Mouse (Mus musculus): ENCODE measurements around the gene H1foo. TPM values are rescaled to one million over a fixed set of nuclear protein-coding genes. Genes with fewer than 3 reads are reported as not detected.

The H1foo gene
- polyA plus RNA-seq, 1 experiment from 2014 or later: not detected

DNA sequence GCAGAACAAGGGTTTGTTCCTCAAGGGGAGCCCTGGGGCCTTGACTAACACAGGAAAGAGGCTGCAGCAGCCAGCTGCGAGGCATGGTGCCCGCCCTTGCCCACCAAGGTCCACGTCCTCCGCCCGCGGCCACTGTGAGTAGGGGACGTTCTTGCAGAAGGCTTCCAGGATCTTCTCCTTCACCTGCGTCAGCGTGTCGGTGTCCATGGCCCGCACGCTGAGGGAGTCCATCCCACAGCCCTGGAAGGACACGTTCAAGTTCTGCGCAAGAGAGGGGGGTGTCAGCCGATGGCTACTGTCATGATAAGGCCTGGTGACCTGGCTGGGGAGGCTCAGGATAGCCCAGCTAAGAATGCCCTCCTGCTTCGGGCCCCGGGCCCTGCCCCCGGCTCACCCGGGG lies 15.6 kb downstream of the H1foo start:
- H3K4me1 ChIP-seq (replicated peaks; ENCODE audit: control insufficient read depth, insufficient read depth, low read length): 0 out of 2 replicates have a peak, but pooled peaks cover 4% of the 10 kb centered on the region
- H3K4me3 ChIP-seq (ENCODE audit: low read depth, low read length): no peak overlapping the region
- H3K4me2 ChIP-seq (ENCODE audit: low read depth, low read length, severe bottlenecking): no peak overlapping the region
- H3K9ac ChIP-seq (ENCODE audit: low read length): no peak overlapping the region
- no peaks in the 10 kb centered on the region for H3K9me3 ChIP-seq (ENCODE audit: control insufficient read depth, low read length)
- no peak overlapping the region for H3K27ac ChIP-seq (ENCODE audit: low read depth, low read length)
- ATAC-seq (replicated peaks; ENCODE audit: low FRiP score) (no peak), DNase-seq (ENCODE audit: low spot score) (no peak)
- no peaks in the 10 kb centered on the region for H3K36me3 ChIP-seq (ENCODE audit: control insufficient read depth, insufficient read depth, low read length)
- 91% methylated on average over 19 of the region's 19 CpGs for WGBS
- H3K27me3 ChIP-seq (ENCODE audit: control insufficient read depth, insufficient read depth, low read length): no peaks in the 10 kb centered on the region

DNA sequence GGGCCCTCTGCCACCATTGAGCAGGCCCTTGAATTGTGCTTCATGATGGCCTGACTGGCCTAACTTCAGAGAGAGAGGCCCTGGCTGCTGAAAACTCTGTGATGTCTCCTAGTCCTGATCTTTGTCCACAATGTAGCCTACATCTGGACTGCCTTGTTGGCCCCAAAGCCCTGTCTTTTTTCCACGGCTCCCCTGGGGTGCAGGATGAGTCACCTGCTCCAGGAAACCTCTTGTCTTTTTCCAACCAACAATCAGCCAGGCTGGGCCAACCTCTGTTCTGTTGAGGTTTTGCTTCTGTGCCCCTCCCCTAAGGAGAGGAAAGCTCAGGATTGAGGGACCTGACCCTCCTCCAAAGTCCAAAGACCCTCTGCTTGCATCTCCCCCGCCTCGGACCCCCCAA lies 17.0 kb downstream of the H1foo start:
- Histone ChIP-seq H3K9ac (ENCODE audit: low read length) (no peak overlapping the region), H3K4me1 (replicated peaks; ENCODE audit: control insufficient read depth, insufficient read depth, low read length) (0 out of 2 replicates have a peak, but pooled peaks cover 4% of the 10 kb centered on the region), H3K27me3 (ENCODE audit: control insufficient read depth, insufficient read depth, low read length) (no peaks in the 10 kb centered on the region), H3K27ac (ENCODE audit: low read depth, low read length) (no peak overlapping the region), H3K4me2 (ENCODE audit: low read depth, low read length, severe bottlenecking) (no peak overlapping the region), H3K9me3 (ENCODE audit: control insufficient read depth, low read length) (no peaks in the 10 kb centered on the region), H3K36me3 (ENCODE audit: control insufficient read depth, insufficient read depth, low read length) (no peaks in the 10 kb centered on the region), H3K4me3 (ENCODE audit: low read depth, low read length) (no peak overlapping the region)
- 87% methylated on average over 3 of the region's 3 CpGs for whole genome bisulfite sequencing
- DNase-seq (ENCODE audit: low spot score) (no peak), ATAC-seq (replicated peaks; ENCODE audit: low FRiP score) (no peak)

DNA sequence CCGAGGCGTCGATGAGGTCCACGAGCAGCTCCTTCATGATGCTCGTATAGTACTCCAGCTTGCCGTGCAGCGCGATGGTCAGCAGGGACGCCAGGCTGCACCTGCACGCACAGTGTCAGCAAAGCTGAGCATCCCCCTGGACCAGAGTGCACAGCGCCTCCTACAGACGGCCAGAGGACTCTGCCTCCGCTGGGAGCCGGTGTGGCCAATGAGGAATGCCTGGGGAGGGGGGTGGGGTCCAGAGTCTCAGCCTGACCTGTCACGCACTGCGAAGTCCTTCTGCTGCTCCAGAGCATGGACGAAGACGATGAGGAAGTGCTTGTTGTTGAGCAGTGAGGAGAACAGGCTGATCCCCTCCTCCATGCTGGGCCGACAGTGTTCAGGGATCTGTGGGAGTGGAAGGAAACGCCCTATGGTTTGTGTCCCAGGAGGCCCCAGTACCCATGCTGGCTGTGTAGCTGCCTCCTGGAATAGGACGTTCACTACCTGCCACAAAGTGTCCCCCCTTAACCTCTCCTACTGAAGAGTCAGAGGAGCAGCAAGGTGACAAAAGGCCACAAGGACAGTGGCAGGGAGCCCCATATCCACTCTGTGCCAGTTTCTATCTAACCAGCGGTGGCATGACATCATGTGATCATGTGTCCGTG lies 17.8 kb downstream of the H1foo start:
- no peak overlapping the region for H3K9ac ChIP-seq (ENCODE audit: low read length)
- DNase-seq (ENCODE audit: low spot score) (peak; percentile 72), ATAC-seq (replicated peaks; ENCODE audit: low FRiP score) (no peak; the same call in 1 of the 2 replicates)
- no peaks in the 10 kb centered on the region for H3K27me3 ChIP-seq (ENCODE audit: control insufficient read depth, insufficient read depth, low read length)
- H3K9me3 ChIP-seq (ENCODE audit: control insufficient read depth, low read length): no peaks in the 10 kb centered on the region
- WGBS: 37% methylated on average over 23 of the region's 23 CpGs
- no peak overlapping the region for H3K4me2 ChIP-seq (ENCODE audit: low read depth, low read length, severe bottlenecking)
- no peak overlapping the region for H3K4me3 ChIP-seq (ENCODE audit: low read depth, low read length)
- H3K27ac ChIP-seq (ENCODE audit: low read depth, low read length): no peak overlapping the region
- H3K4me1 ChIP-seq (replicated peaks; ENCODE audit: control insufficient read depth, insufficient read depth, low read length): 0 out of 2 replicates have a peak, but pooled peaks cover 4% of the 10 kb centered on the region
- no peaks in the 10 kb centered on the region for H3K36me3 ChIP-seq (ENCODE audit: control insufficient read depth, insufficient read depth, low read length)

DNA sequence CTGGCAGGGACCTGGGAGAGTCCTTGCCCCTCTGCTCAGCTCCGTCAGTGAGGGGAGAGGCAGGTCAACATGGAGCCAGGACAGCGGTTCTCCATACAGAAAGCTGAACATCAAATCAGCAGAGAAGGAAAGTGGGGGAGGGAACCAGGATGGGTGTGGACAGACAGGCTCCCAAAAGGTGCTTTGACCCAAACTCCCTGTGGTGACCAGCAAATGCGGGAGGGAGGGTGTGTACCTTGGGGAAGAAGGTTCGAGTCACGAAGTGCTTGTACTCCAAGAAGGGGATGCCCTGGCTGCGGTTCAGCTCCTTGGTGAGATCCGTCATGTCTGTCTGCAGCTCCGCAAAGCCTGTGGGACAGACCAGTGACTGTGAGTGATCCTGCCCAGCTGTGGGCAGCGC lies 18.9 kb downstream of the H1foo start:
- Histone ChIP-seq H3K9ac (ENCODE audit: low read length) (no peak overlapping the region), H3K27me3 (ENCODE audit: control insufficient read depth, insufficient read depth, low read length) (no peaks in the 10 kb centered on the region), H3K27ac (ENCODE audit: low read depth, low read length) (no peak overlapping the region), H3K4me2 (ENCODE audit: low read depth, low read length, severe bottlenecking) (no peak overlapping the region), H3K36me3 (ENCODE audit: control insufficient read depth, insufficient read depth, low read length) (no peaks in the 10 kb centered on the region), H3K4me3 (ENCODE audit: low read depth, low read length) (no peak overlapping the region), H3K9me3 (ENCODE audit: control insufficient read depth, low read length) (no peaks in the 10 kb centered on the region), H3K4me1 (replicated peaks; ENCODE audit: control insufficient read depth, insufficient read depth, low read length) (0 out of 2 replicates have a peak, but pooled peaks cover 4% of the 10 kb centered on the region)
- ATAC-seq (replicated peaks; ENCODE audit: low FRiP score) (no peak), DNase-seq (ENCODE audit: low spot score) (no peak)
- WGBS: 77% methylated on average over 9 of the region's 9 CpGs

DNA sequence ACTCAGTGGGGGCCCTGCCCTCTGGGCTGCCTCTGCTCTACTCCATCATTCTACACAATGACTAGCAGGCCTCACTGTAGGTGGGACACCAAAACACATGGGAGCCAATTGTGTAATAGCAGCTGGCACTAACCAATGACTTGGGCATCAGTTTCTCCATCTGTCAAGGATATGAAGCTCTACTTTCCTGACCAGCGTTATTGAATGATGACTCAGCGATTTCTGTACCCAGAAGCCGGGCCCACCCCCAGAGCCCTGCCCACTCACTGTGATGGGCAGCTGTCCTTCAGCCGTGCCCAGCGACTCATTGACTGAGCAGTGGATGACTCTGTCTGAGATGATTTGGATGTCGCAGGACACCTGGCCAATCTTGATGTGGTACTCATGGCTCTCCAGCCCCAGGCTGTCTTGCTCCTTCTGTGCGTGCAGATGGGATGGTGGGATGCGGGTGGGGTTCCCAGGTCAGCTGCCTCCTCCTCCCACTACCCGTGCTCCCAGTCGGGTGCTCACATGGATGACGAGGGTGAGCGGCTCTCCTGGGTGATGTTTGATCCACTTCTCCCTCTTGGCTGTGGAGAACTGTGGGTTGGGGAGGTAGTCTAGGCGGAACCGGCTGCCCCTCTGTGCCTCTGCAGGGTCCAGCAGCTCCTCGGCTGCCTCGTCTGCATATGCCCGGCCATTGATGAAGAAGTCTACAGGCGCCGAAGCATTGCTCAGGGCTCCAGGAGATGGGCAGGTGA lies 21.7 kb downstream of the H1foo start:
- no peak overlapping the region for H3K9ac ChIP-seq (ENCODE audit: low read length)
- H3K9me3 ChIP-seq (ENCODE audit: control insufficient read depth, low read length): no peaks in the 10 kb centered on the region
- ATAC-seq (replicated peaks; ENCODE audit: low FRiP score): no peak
- no peak overlapping the region for H3K27ac ChIP-seq (ENCODE audit: low read depth, low read length)
- H3K27me3 ChIP-seq (ENCODE audit: control insufficient read depth, insufficient read depth, low read length): no peaks in the 10 kb centered on the region
- WGBS: 97% methylated on average over 19 of the region's 19 CpGs
- H3K4me3 ChIP-seq (ENCODE audit: low read depth, low read length): no peak overlapping the region
- H3K4me1 ChIP-seq (replicated peaks; ENCODE audit: control insufficient read depth, insufficient read depth, low read length): 0 out of 2 replicates have a peak, but pooled peaks cover 4% of the 10 kb centered on the region
- DNase-seq (ENCODE audit: low spot score): no peak
- H3K36me3 ChIP-seq (ENCODE audit: control insufficient read depth, insufficient read depth, low read length): no peaks in the 10 kb centered on the region
- no peak overlapping the region for H3K4me2 ChIP-seq (ENCODE audit: low read depth, low read length, severe bottlenecking)

DNA sequence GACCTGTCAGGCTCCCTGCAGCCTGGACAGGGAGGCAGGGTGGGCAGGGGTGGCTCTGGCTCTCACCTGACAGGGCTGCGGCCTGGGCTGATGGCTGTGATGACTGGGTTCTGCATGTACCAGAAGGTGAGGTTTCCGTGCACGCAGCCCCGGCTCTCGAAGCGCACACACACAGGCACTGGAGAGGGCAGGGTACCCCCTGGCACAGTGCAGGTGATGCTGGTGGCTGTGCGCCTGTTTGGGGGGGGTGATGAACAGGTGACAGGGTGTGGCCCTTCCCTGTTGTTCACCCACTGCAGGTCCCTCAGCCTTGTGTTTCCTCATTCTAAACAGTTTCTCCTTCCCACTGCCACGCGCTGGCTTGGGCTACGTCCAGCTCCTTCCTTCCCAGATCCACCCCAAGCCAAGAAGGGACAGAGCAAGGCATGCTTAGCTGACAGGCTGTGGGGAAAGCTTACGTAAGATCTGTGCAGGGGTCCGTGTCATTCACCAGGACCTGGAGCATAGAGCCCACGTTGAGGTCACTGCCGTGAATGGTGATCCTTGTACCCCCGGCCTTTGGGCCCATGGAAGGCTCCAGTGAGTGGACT lies 22.6 kb downstream of the H1foo start:
- no peak overlapping the region for H3K9ac ChIP-seq (ENCODE audit: low read length)
- H3K4me3 ChIP-seq (ENCODE audit: low read depth, low read length): no peak overlapping the region
- no peak for DNase-seq (ENCODE audit: low spot score)
- H3K27ac ChIP-seq (ENCODE audit: low read depth, low read length): no peak overlapping the region
- H3K36me3 ChIP-seq (ENCODE audit: control insufficient read depth, insufficient read depth, low read length): no peaks in the 10 kb centered on the region
- no peak overlapping the region for H3K4me2 ChIP-seq (ENCODE audit: low read depth, low read length, severe bottlenecking)
- ATAC-seq (replicated peaks; ENCODE audit: low FRiP score): no peak
- H3K9me3 ChIP-seq (ENCODE audit: control insufficient read depth, low read length): no peaks in the 10 kb centered on the region
- 0 out of 2 replicates have a peak, but pooled peaks cover 5% of the 10 kb centered on the region for H3K4me1 ChIP-seq (replicated peaks; ENCODE audit: control insufficient read depth, insufficient read depth, low read length)
- WGBS: 94% methylated on average over 15 of the region's 15 CpGs
- H3K27me3 ChIP-seq (ENCODE audit: control insufficient read depth, insufficient read depth, low read length): no peaks in the 10 kb centered on the region

DNA sequence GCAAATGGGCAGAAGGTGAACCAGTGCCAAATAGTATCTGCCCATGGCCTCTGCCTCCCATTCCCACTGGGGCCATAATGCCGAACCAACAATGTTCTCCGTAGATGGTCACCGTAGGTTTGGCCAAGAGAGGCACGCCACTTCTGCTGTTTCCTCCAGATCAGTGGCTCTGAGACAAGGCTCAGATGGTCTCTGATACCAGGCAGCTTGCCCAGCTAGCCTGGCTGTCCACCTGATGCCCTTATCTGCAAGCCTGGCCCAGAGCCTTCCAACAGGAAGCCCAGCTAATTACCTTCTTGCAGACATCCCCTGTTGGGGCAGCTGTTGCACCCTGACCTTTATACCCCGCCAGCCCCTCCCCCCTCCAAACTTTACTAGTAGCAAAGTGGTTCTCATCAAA lies 23.3 kb downstream of the H1foo start:
- 0 out of 2 replicates have a peak, but pooled peaks cover 3% of the 10 kb centered on the region for H3K4me1 ChIP-seq (replicated peaks; ENCODE audit: control insufficient read depth, insufficient read depth, low read length)
- WGBS: 81% methylated on average over 5 of the region's 5 CpGs
- H3K9me3 ChIP-seq (ENCODE audit: control insufficient read depth, low read length): no peaks in the 10 kb centered on the region
- H3K27me3 ChIP-seq (ENCODE audit: control insufficient read depth, insufficient read depth, low read length): no peaks in the 10 kb centered on the region
- H3K9ac ChIP-seq (ENCODE audit: low read length): no peak overlapping the region
- DNase-seq (ENCODE audit: low spot score) (no peak), ATAC-seq (replicated peaks; ENCODE audit: low FRiP score) (no peak)
- H3K36me3 ChIP-seq (ENCODE audit: control insufficient read depth, insufficient read depth, low read length): no peaks in the 10 kb centered on the region
- H3K4me3 ChIP-seq (ENCODE audit: low read depth, low read length): no peak overlapping the region
- no peak overlapping the region for H3K27ac ChIP-seq (ENCODE audit: low read depth, low read length)
- H3K4me2 ChIP-seq (ENCODE audit: low read depth, low read length, severe bottlenecking): no peak overlapping the region

GRCm38 (mm10) chr6:115968700-115969099 lies 24.0 kb downstream of the H1foo start:
- DNase-seq (ENCODE audit: low spot score): no peak
- 80% methylated on average over 6 of the region's 6 CpGs for WGBS
- no peak for ATAC-seq (replicated peaks; ENCODE audit: low FRiP score)
- Histone ChIP-seq H3K4me3 (ENCODE audit: low read depth, low read length) (no peak overlapping the region), H3K9me3 (ENCODE audit: control insufficient read depth, low read length) (no peaks in the 10 kb centered on the region), H3K9ac (ENCODE audit: low read length) (no peak overlapping the region), H3K27ac (ENCODE audit: low read depth, low read length) (no peak overlapping the region), H3K4me1 (replicated peaks; ENCODE audit: control insufficient read depth, insufficient read depth, low read length) (0 out of 2 replicates have a peak, but pooled peaks cover 3% of the 10 kb centered on the region), H3K4me2 (ENCODE audit: low read depth, low read length, severe bottlenecking) (no peak overlapping the region), H3K36me3 (ENCODE audit: control insufficient read depth, insufficient read depth, low read length) (no peaks in the 10 kb centered on the region), H3K27me3 (ENCODE audit: control insufficient read depth, insufficient read depth, low read length) (no peaks in the 10 kb centered on the region)

Measured in forebrain, embryonic 11.5 days (tissue).